Mouse (Mus musculus) limb, embryonic 11.5 days (tissue): ENCODE measurements around the gene Gm1979. TPM values are rescaled to one million over a fixed set of nuclear protein-coding genes. Genes with fewer than 3 reads are reported as not detected.
"Not testable (repeated sequence)": the region's sequence is repeated elsewhere in the genome, so short reads cannot be mapped to it uniquely, and the experiment has no call there.

Experiments
- ATAC-seq: fragments of 200-750 bp; cut with Nextera tagmentation; 2 replicates; pipeline ENCODE4 v1.8.0; 2017; ENCODE audit warnings: low read depth; ENCODE audit not compliant: insufficient number of reproducible peaks, low FRiP score, low TSS enrichment
- DNase-seq: peaks from one replicate; pipeline ENCODE4 v3.0.0-alpha.2; 2015; ENCODE audit warnings: low spot score
- H3K27ac ChIP-seq: fragments of 300-500 bp; sonication (generic); replicated peaks from 2 replicates; pipeline ENCODE4 v1.5.1; 2014; ENCODE audit warnings: low read depth, mild to moderate bottlenecking, low read length
- H3K27me3 ChIP-seq: fragments of 300-500 bp; sonication (generic); 2 replicates; pipeline ENCODE4 v1.6.1; 2014; ENCODE audit warnings: mild to moderate bottlenecking, low read length, mixed read lengths; ENCODE audit not compliant: control insufficient read depth, insufficient read depth
- H3K36me3 ChIP-seq: fragments of 300-500 bp; sonication (generic); 2 replicates; pipeline ENCODE4 v1.6.1; 2014; ENCODE audit warnings: mild to moderate bottlenecking, low read length, moderate library complexity, mixed read lengths; ENCODE audit not compliant: control insufficient read depth, insufficient read depth
- H3K4me1 ChIP-seq: fragments of 300-500 bp; sonication (generic); 2 replicates; pipeline ENCODE4 v1.6.1; 2014; ENCODE audit warnings: low read length, mixed read lengths; ENCODE audit not compliant: control insufficient read depth, insufficient read depth
- H3K4me2 ChIP-seq: fragments of 300-500 bp; sonication (generic); 2 replicates; pipeline ENCODE4 v1.6.1; 2014; ENCODE audit warnings: low read depth, mild to moderate bottlenecking, moderate library complexity; ENCODE audit not compliant: severe bottlenecking
- H3K4me3 ChIP-seq: fragments of 300-500 bp; sonication (generic); 2 replicates; pipeline ENCODE4 v1.5.1; 2014; ENCODE audit warnings: low read depth, low read length
- H3K9ac ChIP-seq: fragments of 300-500 bp; sonication (generic); 2 replicates; pipeline ENCODE4 v1.6.1; 2014; ENCODE audit warnings: mild to moderate bottlenecking, low read length
- H3K9me3 ChIP-seq: fragments of 300-500 bp; sonication (generic); 2 replicates; pipeline ENCODE4 v1.6.1; 2016; ENCODE audit warnings: low read length; ENCODE audit not compliant: control insufficient read depth
- WGBS: fragments of 180-500 bp; shearing (Covaris S2); extraction: QIAGEN DNeasy Blood & Tissue Kit; methylation state at CpG from one replicate; pipeline ENCODE4 v1.1.7; 2014; 5-methylcytosine and 5-hydroxymethylcytosine counted together
- polyA plus RNA-seq: library from polyadenylated mRNA; unstranded; fragments of >200 nt; fragmentation: Nextera tagmentation; extraction: Ambion mirVana; gene quantifications from 2 replicates; pipeline ENCODE4 v1.2.1, GENCODE M21; 2014

The Gm1979 gene
- polyA plus RNA-seq, 1 experiment from 2014 or later: not detected

DNA sequence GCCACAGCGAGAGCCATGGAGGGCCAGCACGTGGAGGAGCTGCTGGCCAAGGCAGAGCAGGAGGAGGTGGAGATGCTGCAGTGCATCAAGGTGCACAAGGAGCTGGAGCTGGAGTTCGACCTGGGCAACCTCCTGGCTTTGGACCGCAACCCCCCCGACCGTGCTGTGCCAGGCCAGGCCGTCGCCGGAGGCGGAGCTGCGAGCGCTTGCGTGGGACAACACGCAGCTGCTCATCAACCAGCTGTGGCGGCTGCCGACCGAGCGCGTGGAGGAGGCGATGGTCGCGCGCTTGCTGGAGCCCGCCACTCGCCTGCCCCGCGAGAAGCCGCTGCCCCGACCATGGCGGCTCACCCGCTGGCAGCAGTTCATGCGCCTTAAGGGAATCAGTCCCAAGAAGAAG, 48.0 kb downstream of the Gm1979 start:
- not testable (repeated sequence) for H3K9me3 ChIP-seq, H3K9ac ChIP-seq, H3K27me3 ChIP-seq, H3K27ac ChIP-seq, H3K36me3 ChIP-seq, H3K4me1 ChIP-seq, H3K4me3 ChIP-seq
- WGBS: 24% methylated on average over 32 of the region's 32 CpGs
- H3K4me2 ChIP-seq: peak overlapping the region; percentile 27; the same call in 1 of the 2 replicates
- DNase-seq (peak; percentile 32), ATAC-seq (0 out of 2 replicates have a peak, but pooled peaks have one; percentile 51)

DNA sequence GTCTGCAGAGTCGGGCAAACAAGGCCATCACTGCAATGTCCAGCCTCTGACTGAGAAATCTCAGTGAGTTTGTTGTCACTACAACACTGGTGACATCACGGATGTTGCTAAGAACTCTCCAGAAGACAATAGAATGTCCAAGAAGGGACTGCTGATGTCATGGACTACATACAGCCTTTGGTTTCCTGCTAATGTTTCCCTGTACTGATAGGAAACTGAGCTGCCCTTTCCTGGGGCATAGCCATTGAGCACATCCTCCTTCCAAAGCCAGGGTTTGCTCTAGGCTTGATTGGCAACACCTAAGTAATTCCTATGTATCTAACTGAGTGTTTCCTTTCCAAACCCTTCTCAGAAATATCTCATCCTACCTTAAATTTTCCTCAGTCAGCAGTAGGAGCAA, 50.3 kb downstream of the Gm1979 start, which contains the start of gene Gm21671:
Gm21671 (minus strand) TSS at position 101 of the 400 bp plus-strand sequence.
- H3K9me3 ChIP-seq, DNase-seq, H3K9ac ChIP-seq, H3K36me3 ChIP-seq, H3K27ac ChIP-seq, H3K27me3 ChIP-seq, ATAC-seq, H3K4me2 ChIP-seq, H3K4me1 ChIP-seq, H3K4me3 ChIP-seq: not testable (repeated sequence)
- 84% methylated on average over 2 of the region's 2 CpGs for WGBS

Other genes with a start within 250 kb of the Gm1979 start
- 3.2 and 3.5 TPM in 2 replicates for gene Actr3b, start 244.8 kb downstream of the Gm1979 start, polyA plus RNA-seq
- gene Gm21663, start 62.4 kb downstream of the Gm1979 start, polyA plus RNA-seq: not detected in 2 replicates
- not detected in 2 replicates for gene Gm21671, start 50.4 kb downstream of the Gm1979 start, polyA plus RNA-seq
- gene Gm21680, start 32.1 kb downstream of the Gm1979 start, polyA plus RNA-seq: not detected in 2 replicates
- not detected in 2 replicates for gene Gm21698, start 16.1 kb downstream of the Gm1979 start, polyA plus RNA-seq
- 0.11 TPM in 1 of 2 replicates, not detected in the other for gene Gm5862, start 18.1 kb upstream of the Gm1979 start, polyA plus RNA-seq
- 0.07 TPM in 1 of 2 replicates, not detected in the other for gene Speer4a, start 34.8 kb upstream of the Gm1979 start, polyA plus RNA-seq
- not detected in 2 replicates for gene Gm7347, start 53.8 kb upstream of the Gm1979 start, polyA plus RNA-seq
- gene Gm10471, start 84.5 kb upstream of the Gm1979 start, polyA plus RNA-seq: not detected in 2 replicates
- gene 5031410I06Rik, start 100.6 kb upstream of the Gm1979 start, polyA plus RNA-seq: not detected in 2 replicates
- not detected in 2 replicates for gene Gm10220, start 116.6 kb upstream of the Gm1979 start, polyA plus RNA-seq